Mouse (Mus musculus): ENCODE measurements around the gene Sqstm1. TPM values are rescaled to one million over a fixed set of nuclear protein-coding genes. Genes with fewer than 3 reads are reported as not detected.

Gene Sqstm1
- polyA plus RNA-seq, 2 experiments, result 120 to 214 TPM

- no peak overlapping the region for H3K9ac ChIP-seq (ENCODE audit: low read depth, low read length, severe bottlenecking)
- no peak for TF ChIP-seq POLR2A (IDR thresholded peaks at IDR 0.05; ENCODE audit: borderline replicate concordance, extremely low read depth, insufficient read depth, insufficient read length)
- H3K4me1 ChIP-seq (ENCODE audit: control insufficient read depth, insufficient read depth, low read length), result no peaks in the 10 kb centered on the region
- H3K36me3 ChIP-seq (ENCODE audit: control insufficient read depth, insufficient read depth, low read length), result peaks cover 97% of the 10 kb centered on the region
- no peaks in the 10 kb centered on the region for H3K27me3 ChIP-seq (ENCODE audit: control insufficient read depth, insufficient read depth, low read length)
- no peak overlapping the region for H3K4me2 ChIP-seq (replicated peaks; ENCODE audit: low read depth, low read length, severe bottlenecking)
- WGBS, result 93% methylated on average over 9 of the region's 9 CpGs
- H3K4me3 ChIP-seq (replicated peaks; ENCODE audit: low read length), result no peak overlapping the region
- ATAC-seq (ENCODE audit: low FRiP score, low read depth) (no peak), DNase-seq (ENCODE audit: low spot score) (no peak)
- H3K9me3 ChIP-seq (ENCODE audit: control insufficient read depth, low read length), result no peaks in the 10 kb centered on the region
- no peak overlapping the region for H3K27ac ChIP-seq (replicated peaks; ENCODE audit: low read depth, low read length)
Observed at GRCm38 (mm10) chr11:50149603-50150150, 61.0 kb downstream of the Sqstm1 start.

Small RNAs within 50 kb of the gene (microRNA-seq; reads per million reads assigned to microRNA genes)
- not detected for gene Mir6919

Other genes starting within 250 kb of the Sqstm1 start
- gene Rnf130, start 185.5 kb downstream of the Sqstm1 start, polyA plus RNA-seq (2012; rRNA removed), result 56.7 and 57.0 TPM in 2 replicates
- gene Rnf130, start 185.5 kb downstream of the Sqstm1 start, polyA plus RNA-seq (2014; fragmentation: Nextera tagmentation; extraction: Ambion mirVana), result 90.3 and 105 TPM in 2 replicates
- gene Tbc1d9b, start 79.4 kb downstream of the Sqstm1 start, polyA plus RNA-seq (2012; rRNA removed), result 44.9 and 51.5 TPM in 2 replicates
- gene Tbc1d9b, start 79.4 kb downstream of the Sqstm1 start, polyA plus RNA-seq (2014; fragmentation: Nextera tagmentation; extraction: Ambion mirVana), result 45.2 and 50.5 TPM in 2 replicates
- gene Mrnip, start 36.4 kb downstream of the Sqstm1 start, polyA plus RNA-seq (2012; rRNA removed), result 17.6 and 18.0 TPM in 2 replicates
- gene Mrnip, start 36.4 kb downstream of the Sqstm1 start, polyA plus RNA-seq (2014; fragmentation: Nextera tagmentation; extraction: Ambion mirVana), result 16.8 and 17.2 TPM in 2 replicates
- gene Mgat4b, start 63 bp upstream of the Sqstm1 start, polyA plus RNA-seq (2012; rRNA removed), result 34.5 and 45.3 TPM in 2 replicates
- 21.1 and 23.6 TPM in 2 replicates for gene Mgat4b, start 63 bp upstream of the Sqstm1 start, polyA plus RNA-seq (2014; fragmentation: Nextera tagmentation; extraction: Ambion mirVana)
- gene Ltc4s, start 27.8 kb upstream of the Sqstm1 start, polyA plus RNA-seq (2012; rRNA removed), result 4.0 and 7.1 TPM in 2 replicates
- gene Ltc4s, start 27.8 kb upstream of the Sqstm1 start, polyA plus RNA-seq (2014; fragmentation: Nextera tagmentation; extraction: Ambion mirVana), result 2.5 and 3.9 TPM in 2 replicates
- 25.2 and 30.9 TPM in 2 replicates for gene Maml1, start 81.5 kb upstream of the Sqstm1 start, polyA plus RNA-seq (2012; rRNA removed)
- gene Maml1, start 81.5 kb upstream of the Sqstm1 start, polyA plus RNA-seq (2014; fragmentation: Nextera tagmentation; extraction: Ambion mirVana), result 13.7 and 15.3 TPM in 2 replicates
- gene Canx, start 114.8 kb upstream of the Sqstm1 start, polyA plus RNA-seq (2012; rRNA removed), result 150 and 208 TPM in 2 replicates
- 232 and 244 TPM in 2 replicates for gene Canx, start 114.8 kb upstream of the Sqstm1 start, polyA plus RNA-seq (2014; fragmentation: Nextera tagmentation; extraction: Ambion mirVana)
- 0.16 TPM in 1 of 2 replicates, not detected in the other for gene Cby3, start 143.6 kb upstream of the Sqstm1 start, polyA plus RNA-seq (2012; rRNA removed)
- gene Cby3, start 143.6 kb upstream of the Sqstm1 start, polyA plus RNA-seq (2014; fragmentation: Nextera tagmentation; extraction: Ambion mirVana), result 0.47 TPM in 1 of 2 replicates, not detected in the other
- 769 and 778 TPM in 2 replicates for gene Hnrnph1, start 166.2 kb upstream of the Sqstm1 start, polyA plus RNA-seq (2012; rRNA removed)
- gene Hnrnph1, start 166.2 kb upstream of the Sqstm1 start, polyA plus RNA-seq (2014; fragmentation: Nextera tagmentation; extraction: Ambion mirVana), result 453 and 466 TPM in 2 replicates
- gene Rufy1, start 220.3 kb upstream of the Sqstm1 start, polyA plus RNA-seq (2012; rRNA removed), result 16.5 and 20.3 TPM in 2 replicates
- gene Rufy1, start 220.3 kb upstream of the Sqstm1 start, polyA plus RNA-seq (2014; fragmentation: Nextera tagmentation; extraction: Ambion mirVana), result 24.9 and 26.9 TPM in 2 replicates